Mouse (Mus musculus): Measurements from ENCODE around the gene Grin3b. TPM values are rescaled to one million over a fixed set of nuclear protein-coding genes. Genes with fewer than 3 reads are reported as not detected.

The Grin3b gene
- polyA plus RNA-seq (2021; fragmentation: Nextera tagmentation): 0.11 and 0.25 TPM in 2 replicates
- long read RNA-seq, experiment 1: 0 reads
- long read RNA-seq, experiment 2: 0 reads

DNA sequence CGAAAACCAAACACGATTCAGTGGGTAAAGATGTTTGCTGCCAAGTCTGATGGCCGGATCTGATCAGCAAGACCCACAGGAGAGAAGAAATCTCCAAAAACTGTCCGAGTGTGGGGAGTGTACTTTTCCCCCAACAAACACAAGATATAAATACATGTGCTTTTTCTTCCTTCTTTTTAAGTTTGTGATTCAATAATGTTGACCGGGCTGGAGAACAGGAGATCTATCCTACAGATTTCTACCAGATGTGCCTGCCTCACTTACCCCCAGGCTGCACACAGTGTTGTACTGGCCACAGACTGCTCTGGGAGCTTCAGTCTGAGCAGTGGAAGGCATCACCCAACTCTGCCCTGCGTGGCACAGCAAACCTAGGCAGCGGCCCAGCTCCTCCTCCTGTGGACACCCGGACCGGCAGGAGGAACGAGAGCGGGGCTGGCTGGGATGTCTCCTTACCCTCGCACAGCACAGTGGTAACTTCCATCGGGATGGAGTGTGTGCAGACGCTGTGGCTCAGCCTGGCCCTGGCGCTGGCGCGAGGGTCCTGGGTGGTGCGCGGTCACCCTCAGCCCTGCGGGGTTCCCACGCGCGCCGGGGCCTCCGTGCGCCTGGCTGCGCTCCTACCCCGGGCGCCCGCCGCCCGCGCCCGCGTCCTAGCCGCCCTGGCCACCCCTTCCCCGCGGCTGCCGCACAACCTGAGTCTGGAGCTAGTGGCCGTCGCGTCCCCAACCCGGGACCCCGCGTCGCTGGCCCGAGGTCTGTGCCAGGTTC lies at the start of gene Grin3b:
TSS of gene Grin3b (plus strand) at position 301 of the 768 bp plus-strand sequence.

DNA sequence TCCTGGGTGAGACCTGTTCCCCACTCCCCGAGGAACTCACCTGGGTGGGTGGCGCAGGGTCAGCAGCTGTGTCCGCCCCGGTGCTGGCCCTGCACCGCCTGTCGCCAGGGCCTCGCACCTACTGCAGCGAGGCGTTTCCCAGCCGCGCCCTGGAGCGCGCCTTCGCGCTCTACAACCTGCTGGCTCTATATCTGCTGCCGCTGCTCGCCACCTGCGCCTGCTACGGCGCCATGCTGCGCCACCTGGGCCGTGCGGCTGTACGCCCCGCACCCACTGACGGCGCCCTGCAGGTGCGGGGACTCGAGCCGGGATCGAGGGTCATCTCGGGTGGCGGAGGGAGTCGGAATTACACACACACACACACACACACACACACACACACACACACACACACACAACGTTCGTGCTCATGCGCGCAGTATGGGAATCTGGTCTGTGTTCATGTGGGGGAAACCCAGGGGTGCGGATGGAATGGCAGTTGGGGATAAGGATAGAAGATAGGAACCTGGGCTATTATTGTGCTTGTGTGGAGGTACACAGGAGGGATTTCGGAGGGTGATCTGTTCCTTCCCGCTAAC lies 49.5 kb upstream of the Grin3b start, which contains the start of gene R3hdm4:
TSS of gene R3hdm4 (minus strand) at position 251 of the 578 bp plus-strand sequence.

GRCm38 (mm10) chr10:79926491-79927323 lies 43.8 kb upstream of the Grin3b start, which contains the start of gene Arid3a:
Arid3a (plus strand) TSS chr10:79927043.

GRCm38 (mm10) chr10:79959847-79960601 lies 10.5 kb upstream of the Grin3b start, which contains the start of gene Wdr18:
Wdr18 (plus strand) TSS chr10:79960152.

DNA sequence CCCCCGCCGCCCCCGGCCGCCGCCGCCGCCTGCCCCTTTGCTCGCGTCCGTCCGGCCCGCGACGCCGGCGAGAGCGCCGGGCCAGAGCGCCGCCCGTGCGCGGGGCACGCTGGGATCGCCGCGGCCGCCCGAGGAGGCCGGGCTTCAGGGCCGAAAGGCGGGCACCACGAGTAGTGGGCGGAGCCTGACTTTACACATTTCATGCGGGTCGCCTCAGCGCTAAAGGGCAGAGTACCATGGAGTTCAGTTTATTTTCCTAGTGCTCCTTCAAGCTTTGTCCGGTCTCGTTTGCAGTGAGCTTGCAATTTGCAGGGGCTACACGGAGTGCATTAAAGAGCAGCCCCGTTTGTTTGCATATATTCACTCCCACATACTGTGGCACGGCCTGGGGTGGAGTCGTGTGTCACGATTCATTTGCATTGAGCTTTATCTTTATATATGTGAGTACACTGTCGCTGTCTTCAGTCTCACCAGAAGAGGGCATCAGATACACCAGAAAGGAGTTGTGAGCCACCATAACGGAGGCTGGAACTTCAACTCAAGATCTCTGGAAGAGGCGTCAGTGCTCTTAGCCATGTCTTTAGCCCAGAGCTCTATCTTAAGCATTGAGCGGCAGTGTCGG lies 13.8 kb downstream of the Grin3b start, which contains the start of gene Tmem259:
TSS of gene Tmem259 (minus strand) at position 136 of the 622 bp plus-strand sequence.

GRCm38 (mm10) chr10:79988506-79989271 lies 18.2 kb downstream of the Grin3b start, which contains the start of gene Cnn2:
Cnn2 (plus strand) TSS chr10:79988584.

DNA sequence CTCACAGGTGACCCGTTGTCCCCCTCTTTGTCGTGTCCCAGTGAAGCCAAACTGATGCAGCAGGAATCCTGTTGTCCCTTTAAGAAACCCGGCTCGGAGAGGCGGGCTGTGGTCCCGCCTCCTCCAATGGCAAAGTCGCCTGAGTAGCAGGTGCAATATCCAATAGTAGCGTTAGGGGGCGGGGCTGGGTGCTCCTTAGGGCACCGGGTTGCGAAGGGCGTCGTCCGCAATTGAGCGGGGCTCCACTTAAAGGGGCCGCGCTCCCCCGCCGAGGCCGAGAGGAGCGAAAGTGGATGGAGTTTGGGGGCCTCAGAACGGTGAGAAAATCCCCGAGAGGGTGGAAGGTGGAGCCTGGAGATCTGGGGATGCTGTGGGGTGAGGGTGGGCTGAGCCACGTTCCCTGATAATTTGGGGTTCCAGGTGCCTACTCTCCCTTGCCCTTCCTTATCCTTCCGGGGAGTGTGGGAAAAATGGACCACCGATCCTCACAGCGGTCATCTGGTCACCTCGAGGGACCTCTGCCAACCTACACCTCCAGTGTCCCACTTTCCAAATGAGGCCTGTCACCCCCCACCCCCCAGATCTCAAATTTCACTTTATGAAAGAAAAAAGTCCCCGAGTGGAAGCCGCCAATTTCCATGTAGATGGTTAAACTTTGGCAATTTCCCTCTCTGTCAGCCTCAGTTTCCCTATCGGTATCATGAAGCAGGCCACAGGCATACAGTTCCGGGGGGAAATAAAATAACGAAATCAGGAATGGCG lies 25.9 kb downstream of the Grin3b start, which contains the start of gene Abca7:
TSS of gene Abca7 (plus strand) at position 223 of the 762 bp plus-strand sequence.

DNA sequence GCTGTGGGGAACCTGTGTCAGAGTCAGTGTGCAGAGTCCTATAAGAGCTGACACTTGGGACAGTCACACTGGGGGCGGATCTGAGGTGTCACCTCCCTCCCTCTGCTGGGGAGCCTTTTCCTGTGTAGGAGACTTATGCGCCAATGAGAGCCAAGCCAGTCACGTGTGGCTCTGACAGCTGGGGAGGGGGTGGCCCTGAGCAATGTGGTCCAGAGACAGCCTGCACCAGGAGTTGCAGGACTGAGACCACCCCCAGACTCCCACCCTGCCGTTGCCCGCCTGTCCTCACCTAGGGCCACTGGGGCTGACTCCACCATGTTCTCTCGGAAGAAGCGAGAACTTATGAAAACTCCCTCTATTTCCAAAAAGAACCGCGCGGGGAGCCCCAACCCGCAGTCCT lies 46.0 kb downstream of the Grin3b start, which contains the start of gene Arhgap45:
TSS of gene Arhgap45 (plus strand) at position 143 of the 400 bp plus-strand sequence.

Other genes starting within 250 kb of the Grin3b start
- gene Polrmt, start 224.1 kb upstream of the Grin3b start, polyA plus RNA-seq (2021; fragmentation: Nextera tagmentation): 16.1 and 23.3 TPM in 2 replicates
- gene Fgf22, start 215.6 kb upstream of the Grin3b start, polyA plus RNA-seq (2021; fragmentation: Nextera tagmentation): 5.9 and 7.2 TPM in 2 replicates
- 8.2 and 82.8 TPM in 2 replicates for gene Rnf126, start 203.8 kb upstream of the Grin3b start, polyA plus RNA-seq (2021; fragmentation: Nextera tagmentation)
- 1.2 and 1.8 TPM in 2 replicates for gene Fstl3, start 193.4 kb upstream of the Grin3b start, polyA plus RNA-seq (2021; fragmentation: Nextera tagmentation)
- gene Prss57, start 179.8 kb upstream of the Grin3b start, polyA plus RNA-seq (2021; fragmentation: Nextera tagmentation): 1.1 and 2.3 TPM in 2 replicates
- 53.6 and 165 TPM in 2 replicates for gene Palm, start 177.1 kb upstream of the Grin3b start, polyA plus RNA-seq (2021; fragmentation: Nextera tagmentation)
- gene Misp, start 149.7 kb upstream of the Grin3b start, polyA plus RNA-seq (2021; fragmentation: Nextera tagmentation): 0.13 and 0.25 TPM in 2 replicates
- gene Ptbp1, start 116.3 kb upstream of the Grin3b start, polyA plus RNA-seq (2021; fragmentation: Nextera tagmentation): 15.2 and 16.7 TPM in 2 replicates
- gene Prtn3, start 96.2 kb upstream of the Grin3b start, polyA plus RNA-seq (2021; fragmentation: Nextera tagmentation): 5.8 and 7.2 TPM in 2 replicates
- gene Plppr3, start 96.1 kb upstream of the Grin3b start, polyA plus RNA-seq (2021; fragmentation: Nextera tagmentation): 33.9 and 47.5 TPM in 2 replicates
- gene Elane, start 84.5 kb upstream of the Grin3b start, polyA plus RNA-seq (2021; fragmentation: Nextera tagmentation): not detected in 2 replicates
- gene Cfd, start 79.9 kb upstream of the Grin3b start, polyA plus RNA-seq (2021; fragmentation: Nextera tagmentation): not detected in 2 replicates
- 30.8 and 51.7 TPM in 2 replicates for gene Med16, start 61.8 kb upstream of the Grin3b start, polyA plus RNA-seq (2021; fragmentation: Nextera tagmentation)
- gene Gm26602, start 59.9 kb upstream of the Grin3b start, polyA plus RNA-seq (2021; fragmentation: Nextera tagmentation): not detected in 2 replicates
- 4.6 and 5.7 TPM in 2 replicates for gene Kiss1r, start 53.7 kb upstream of the Grin3b start, polyA plus RNA-seq (2021; fragmentation: Nextera tagmentation)
- gene R3hdm4, start 49.5 kb upstream of the Grin3b start, polyA plus RNA-seq (2021; fragmentation: Nextera tagmentation): 220 and 307 TPM in 2 replicates
- 1.3 and 1.9 TPM in 2 replicates for gene Arid3a, start 43.7 kb upstream of the Grin3b start, polyA plus RNA-seq (2021; fragmentation: Nextera tagmentation)
- 71.4 and 97.3 TPM in 2 replicates for gene Wdr18, start 10.6 kb upstream of the Grin3b start, polyA plus RNA-seq (2021; fragmentation: Nextera tagmentation)
- gene Tmem259, start 13.6 kb downstream of the Grin3b start, polyA plus RNA-seq (2021; fragmentation: Nextera tagmentation): 15.5 and 16.3 TPM in 2 replicates
- gene Cnn2, start 17.9 kb downstream of the Grin3b start, polyA plus RNA-seq (2021; fragmentation: Nextera tagmentation): 9.0 and 11.4 TPM in 2 replicates
- 1.4 and 1.5 TPM in 2 replicates for gene Abca7, start 25.8 kb downstream of the Grin3b start, polyA plus RNA-seq (2021; fragmentation: Nextera tagmentation)
- 1.1 and 1.3 TPM in 2 replicates for gene Arhgap45, start 45.9 kb downstream of the Grin3b start, polyA plus RNA-seq (2021; fragmentation: Nextera tagmentation)
- 196 and 262 TPM in 2 replicates for gene Polr2e, start 69.1 kb downstream of the Grin3b start, polyA plus RNA-seq (2021; fragmentation: Nextera tagmentation)
- gene Gpx4, start 76.5 kb downstream of the Grin3b start, polyA plus RNA-seq (2021; fragmentation: Nextera tagmentation): 1,067 and 1,120 TPM in 2 replicates
- gene Sbno2, start 134.9 kb downstream of the Grin3b start, polyA plus RNA-seq (2021; fragmentation: Nextera tagmentation): 2.7 and 3.4 TPM in 2 replicates
- gene Stk11, start 145.1 kb downstream of the Grin3b start, polyA plus RNA-seq (2021; fragmentation: Nextera tagmentation): 13.1 and 20.8 TPM in 2 replicates
- gene Atp5d, start 167.9 kb downstream of the Grin3b start, polyA plus RNA-seq (2021; fragmentation: Nextera tagmentation): 898 and 915 TPM in 2 replicates
- gene Cbarp, start 170.1 kb downstream of the Grin3b start, polyA plus RNA-seq (2021; fragmentation: Nextera tagmentation): 43.4 and 61.5 TPM in 2 replicates
- gene Midn, start 177.6 kb downstream of the Grin3b start, polyA plus RNA-seq (2021; fragmentation: Nextera tagmentation): 4.7 and 33.2 TPM in 2 replicates
- gene Cirbp, start 195.3 kb downstream of the Grin3b start, polyA plus RNA-seq (2021; fragmentation: Nextera tagmentation): 150 and 175 TPM in 2 replicates
- gene 1600002K03Rik, start 202.2 kb downstream of the Grin3b start, polyA plus RNA-seq (2021; fragmentation: Nextera tagmentation): 10.2 and 10.3 TPM in 2 replicates
- gene Efna2, start 208.8 kb downstream of the Grin3b start, polyA plus RNA-seq (2021; fragmentation: Nextera tagmentation): 4.3 and 7.8 TPM in 2 replicates